Mouse (Mus musculus): ENCODE results near the gene Csgalnact2. TPM values are rescaled to one million over a fixed set of nuclear protein-coding genes. Genes with fewer than 3 reads are reported as not detected.

Csgalnact2 gene
- 15.9 TPM for polyA plus RNA-seq (2014; fragmentation: Illumina TruSeq; extraction: RNeasy Lipid Tissue Mini Kit (QIAGEN cat#74804); ENCODE audit: low read depth, low replicate concordance)

DNA sequence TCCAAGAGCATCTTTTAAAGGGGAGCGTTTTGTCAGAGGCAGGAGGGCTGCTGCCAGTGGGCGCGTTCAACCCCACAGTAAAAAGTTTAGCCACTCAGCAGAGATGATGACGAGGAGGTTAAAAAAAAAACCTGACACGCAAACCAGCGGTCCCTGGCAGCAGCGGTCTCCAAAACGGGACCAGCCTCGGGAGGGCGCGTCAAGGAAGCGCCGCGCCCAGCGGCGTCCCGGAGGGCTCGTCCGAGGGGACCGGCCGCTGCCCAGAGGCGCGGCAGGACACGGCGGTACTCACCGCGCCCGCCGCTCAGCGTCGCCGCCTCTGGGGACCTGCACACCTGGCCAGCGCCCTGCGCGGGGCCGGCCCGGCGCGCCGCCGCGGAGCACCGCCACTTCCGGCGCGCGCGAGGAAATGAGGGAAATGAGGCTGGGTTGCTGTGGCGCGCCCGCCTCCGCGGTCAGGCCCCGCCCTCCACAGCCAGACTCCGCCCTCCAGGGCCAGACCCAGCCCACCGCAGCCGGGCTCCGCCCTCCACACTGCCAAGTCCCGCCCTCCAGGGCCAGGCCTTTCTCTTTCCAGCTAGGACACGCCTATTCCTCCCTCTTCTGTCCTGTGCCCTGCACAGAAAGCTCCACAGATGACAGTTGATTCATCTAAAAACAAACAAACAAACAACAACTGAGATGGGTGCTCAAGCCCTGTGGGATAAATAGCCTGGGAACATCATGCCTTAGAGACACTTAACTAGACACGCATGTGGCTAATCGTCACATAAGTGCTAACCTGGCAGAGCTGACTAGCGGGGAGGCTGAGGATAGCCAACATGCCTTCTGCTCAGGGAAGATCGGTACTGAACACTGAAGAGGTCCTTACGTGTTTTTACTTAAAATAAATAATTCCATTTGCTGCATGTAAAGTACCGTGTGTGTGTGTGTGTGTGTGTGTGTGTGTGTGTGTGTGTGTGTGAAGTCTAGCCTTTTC is at the start of gene Csgalnact2:
Gene Csgalnact2 (minus strand): TSS at position 410 of the 979 bp plus-strand sequence.

Other genes with a start within 250 kb of the Csgalnact2 start
- 309 TPM for gene Hnrnpf, start 238.8 kb downstream of the Csgalnact2 start, polyA plus RNA-seq (2014; fragmentation: Illumina TruSeq; extraction: RNeasy Lipid Tissue Mini Kit (QIAGEN cat#74804); ENCODE audit: low read depth, low replicate concordance)
- gene Fxyd4, start 201.4 kb downstream of the Csgalnact2 start, polyA plus RNA-seq (2014; fragmentation: Illumina TruSeq; extraction: RNeasy Lipid Tissue Mini Kit (QIAGEN cat#74804); ENCODE audit: low read depth, low replicate concordance), result 4.0 TPM
- 0.09 TPM for gene Rasgef1a, start 127.7 kb downstream of the Csgalnact2 start, polyA plus RNA-seq (2014; fragmentation: Illumina TruSeq; extraction: RNeasy Lipid Tissue Mini Kit (QIAGEN cat#74804); ENCODE audit: low read depth, low replicate concordance)
- gene Ret, start 58.6 kb upstream of the Csgalnact2 start, polyA plus RNA-seq (2014; fragmentation: Illumina TruSeq; extraction: RNeasy Lipid Tissue Mini Kit (QIAGEN cat#74804); ENCODE audit: low read depth, low replicate concordance), result 7.6 TPM

Data from adipose tissue, adult 10 weeks (tissue).